Mouse (Mus musculus): Measurements from ENCODE around the gene Ltv1.
A peak's percentile ranks its signal among the peaks of the same experiment; 100 is the strongest.
"Not testable (repeated sequence)": the region's sequence is repeated elsewhere in the genome, so short reads cannot be mapped to it uniquely, and the experiment has no call there.

The Ltv1 gene

DNA sequence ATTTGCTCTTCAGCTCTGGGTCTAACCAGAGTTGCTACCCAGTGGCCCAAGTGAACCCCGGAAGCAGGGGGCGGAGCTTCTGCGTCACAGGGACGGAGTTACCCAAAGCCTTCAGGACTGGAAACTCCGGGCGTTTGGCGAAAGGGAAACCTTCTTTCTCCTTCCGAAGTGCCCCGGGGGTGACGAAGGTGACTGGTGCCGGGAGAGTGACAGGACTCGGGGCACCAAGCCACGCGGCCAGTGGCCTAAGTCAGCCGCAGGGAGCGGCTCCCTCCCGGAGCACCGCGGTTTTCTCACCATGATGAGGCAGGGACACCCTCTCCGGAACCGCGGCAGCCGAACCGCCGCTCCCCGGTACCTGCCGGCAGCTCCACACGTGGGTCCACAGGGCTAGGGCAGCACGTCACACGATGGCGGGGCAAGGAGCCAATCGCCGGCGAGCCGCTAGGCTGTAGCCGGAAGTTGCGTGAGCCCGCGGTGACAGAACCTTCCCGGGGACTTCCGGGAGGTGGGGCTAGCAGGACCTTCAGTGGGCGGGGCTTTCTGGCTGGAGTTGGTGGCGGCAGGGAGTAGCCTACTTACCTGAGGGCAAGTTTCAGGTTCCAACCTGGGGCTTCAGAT, at the start of gene Ltv1:
Ltv1 (minus strand) TSS at position 438 of the 621 bp plus-strand sequence.
- peak; percentile 95 for DNase-seq

DNA sequence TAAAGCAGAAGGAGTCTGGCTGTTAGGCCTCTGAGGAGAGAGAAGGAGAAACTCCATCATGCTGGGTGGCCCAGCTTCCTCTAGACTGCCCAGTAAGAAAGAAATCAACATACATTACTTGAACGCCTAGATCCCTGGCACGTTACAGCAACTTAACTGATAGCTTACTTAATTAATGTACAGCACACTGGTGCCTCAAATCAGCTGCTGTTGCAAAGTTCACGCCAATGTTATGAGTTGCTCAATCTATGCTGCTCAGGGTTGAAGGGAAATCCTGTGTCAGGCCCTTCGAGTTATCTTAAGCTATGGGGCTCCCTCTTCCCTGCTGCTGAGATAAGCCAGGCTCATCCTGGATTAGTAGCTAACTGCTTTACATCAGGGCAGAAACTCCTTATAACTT, 47.5 kb upstream of the Ltv1 start:
- DNase-seq, result peak; percentile 45

DNA sequence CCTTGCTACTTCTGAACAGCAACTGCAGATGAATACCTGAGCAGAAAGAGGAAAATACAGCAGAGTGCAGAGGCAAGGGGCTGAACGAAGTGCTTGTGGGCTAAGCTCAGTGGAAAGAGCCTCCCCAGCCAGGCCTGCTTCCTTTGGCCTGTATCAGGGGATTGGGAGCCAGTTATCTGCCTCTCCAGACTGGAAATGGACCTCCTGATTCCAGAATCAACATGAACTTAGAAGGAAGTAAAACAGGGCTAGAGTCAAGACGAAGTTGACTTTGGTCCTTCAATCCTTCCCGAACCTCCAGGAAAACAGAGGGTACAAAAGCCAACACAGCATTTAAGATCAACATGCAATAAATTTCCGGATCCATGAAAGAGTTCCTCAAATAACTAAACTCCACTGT, 45.2 kb upstream of the Ltv1 start:
- no peak for DNase-seq

DNA sequence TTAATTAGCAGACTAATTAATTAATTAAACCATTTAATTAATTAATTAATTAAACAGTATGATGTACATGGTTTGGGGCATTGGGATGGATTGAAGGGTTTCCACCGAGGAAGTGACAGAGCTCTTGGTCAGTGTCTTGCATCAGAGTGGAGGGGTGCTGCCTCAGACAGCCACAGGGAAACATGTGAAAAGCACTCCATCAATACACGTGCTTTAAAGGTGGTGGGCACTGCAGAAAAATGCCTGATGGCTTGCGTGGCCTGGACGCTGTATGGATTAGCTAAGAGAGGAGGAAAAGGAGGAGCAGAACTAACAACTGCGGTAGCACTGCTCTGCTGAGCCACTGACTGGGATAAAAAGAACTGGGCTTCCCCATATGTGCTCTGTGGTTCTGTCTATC, 43.9 kb upstream of the Ltv1 start:
- DNase-seq, result no peak

DNA sequence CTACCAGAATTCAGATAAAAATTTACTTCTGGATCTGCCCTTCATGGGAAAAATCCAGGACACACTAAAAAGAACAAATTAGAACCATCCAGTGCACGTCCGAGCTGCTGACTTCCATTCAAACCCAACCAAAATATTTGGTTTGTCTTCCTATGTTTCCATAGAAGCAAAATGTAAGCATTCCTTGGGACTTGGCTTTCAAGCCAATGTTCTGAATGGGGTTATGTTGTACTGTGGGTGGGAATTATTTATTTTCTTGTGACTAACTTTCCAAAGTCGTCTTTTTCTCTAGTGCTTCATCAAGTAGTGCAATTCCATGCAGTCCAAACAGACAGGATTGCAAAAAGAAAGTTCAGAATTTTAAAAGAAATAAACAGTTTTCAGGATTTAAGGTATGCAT, 41.5 kb upstream of the Ltv1 start:
- DNase-seq, result no peak

DNA sequence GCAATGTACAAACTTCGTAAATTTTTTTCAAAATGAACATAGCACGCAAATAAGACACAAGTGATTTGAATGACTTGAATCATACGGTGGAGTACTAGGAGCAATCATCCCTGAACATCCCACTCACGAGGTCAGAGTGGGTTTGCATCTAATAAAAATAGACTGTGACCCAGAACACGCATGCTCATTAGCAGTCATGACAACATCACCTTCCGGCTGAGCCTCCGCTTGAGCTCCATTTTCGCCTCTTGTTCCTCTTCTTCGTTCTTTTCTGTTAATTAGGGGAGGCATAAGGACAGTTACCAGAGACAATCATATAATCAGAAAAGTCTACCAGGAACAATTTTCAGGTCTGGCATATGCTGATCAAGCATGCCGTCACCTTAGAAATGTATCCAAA, 41.0 kb upstream of the Ltv1 start:
- DNase-seq, result peak; percentile 63

DNA sequence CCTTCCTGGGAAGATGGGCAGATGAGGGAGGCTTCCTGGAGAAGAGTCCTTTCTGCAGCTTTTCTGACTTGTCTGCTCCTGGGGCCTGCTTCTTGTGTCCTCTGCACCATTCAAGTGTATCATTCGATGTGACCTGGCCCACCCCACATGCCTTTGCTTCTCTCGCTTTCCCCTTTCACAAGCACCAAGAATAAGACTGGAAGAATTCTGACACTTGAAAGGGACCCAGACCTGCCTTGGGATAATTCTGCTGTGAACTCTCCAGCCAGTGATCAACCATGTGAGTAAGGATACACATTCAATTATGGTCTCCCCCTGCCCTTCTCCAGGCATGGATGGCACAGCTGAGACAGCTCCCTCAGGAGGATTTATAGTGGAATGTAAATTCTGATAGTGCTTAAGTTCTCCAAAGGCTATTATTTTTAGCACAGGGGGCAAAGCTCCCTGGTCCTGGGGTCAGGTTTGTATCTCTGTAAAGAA, 40.2 kb upstream of the Ltv1 start:
- DNase-seq, result no peak

DNA sequence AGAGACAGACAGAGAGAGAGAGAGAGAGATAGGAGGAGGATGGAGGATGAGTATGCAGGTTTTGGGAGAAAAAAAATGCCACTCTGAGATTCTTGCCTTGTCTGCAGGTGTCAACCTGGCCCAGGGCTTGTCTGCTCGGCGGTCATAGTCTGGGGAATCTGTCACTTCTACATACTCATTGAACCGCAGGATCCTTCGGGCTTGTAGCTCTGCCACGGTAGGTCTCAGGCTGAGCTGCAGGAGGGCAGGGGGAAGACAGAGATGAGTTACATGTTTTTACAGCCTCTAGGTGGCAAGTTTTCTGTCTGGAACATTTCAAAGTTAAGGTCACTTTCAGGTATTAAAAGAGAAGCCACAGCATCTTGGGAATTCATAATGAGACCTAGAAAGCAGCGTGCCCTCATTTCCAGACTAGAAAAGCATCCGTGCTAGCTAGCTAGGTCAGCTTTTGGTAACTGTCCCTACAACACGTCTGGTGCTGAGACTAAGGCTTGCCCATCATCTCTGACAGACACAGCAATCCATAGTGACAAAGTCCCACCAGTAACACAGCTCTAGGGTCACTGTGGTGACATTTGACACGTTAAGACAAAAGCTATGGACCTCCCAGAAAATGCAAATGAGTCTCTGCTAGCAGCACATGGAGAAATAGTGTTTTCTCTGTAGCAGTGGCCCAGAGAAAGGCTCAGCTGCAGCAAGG, 39.6 kb upstream of the Ltv1 start:
- peak; percentile 69 for DNase-seq

DNA sequence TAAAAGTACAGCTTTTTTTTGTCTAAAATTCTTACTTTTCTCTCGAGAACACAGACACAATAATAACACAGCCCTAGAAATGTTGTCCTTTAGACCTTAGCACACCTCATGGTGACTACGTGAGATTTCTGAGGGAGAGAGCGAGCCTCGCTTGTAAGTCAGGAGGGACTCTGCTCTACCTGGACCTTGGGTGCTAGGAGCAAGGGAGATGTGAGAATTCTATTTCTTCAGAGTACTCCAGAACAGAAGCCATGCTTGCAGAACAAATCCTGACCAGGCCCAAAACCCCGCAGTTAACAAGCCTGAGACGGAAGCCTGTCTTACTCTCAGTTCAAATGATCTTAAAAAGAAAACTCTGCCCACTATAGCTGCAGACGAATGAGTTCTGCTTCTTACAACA, 37.7 kb upstream of the Ltv1 start:
- no peak for DNase-seq

DNA sequence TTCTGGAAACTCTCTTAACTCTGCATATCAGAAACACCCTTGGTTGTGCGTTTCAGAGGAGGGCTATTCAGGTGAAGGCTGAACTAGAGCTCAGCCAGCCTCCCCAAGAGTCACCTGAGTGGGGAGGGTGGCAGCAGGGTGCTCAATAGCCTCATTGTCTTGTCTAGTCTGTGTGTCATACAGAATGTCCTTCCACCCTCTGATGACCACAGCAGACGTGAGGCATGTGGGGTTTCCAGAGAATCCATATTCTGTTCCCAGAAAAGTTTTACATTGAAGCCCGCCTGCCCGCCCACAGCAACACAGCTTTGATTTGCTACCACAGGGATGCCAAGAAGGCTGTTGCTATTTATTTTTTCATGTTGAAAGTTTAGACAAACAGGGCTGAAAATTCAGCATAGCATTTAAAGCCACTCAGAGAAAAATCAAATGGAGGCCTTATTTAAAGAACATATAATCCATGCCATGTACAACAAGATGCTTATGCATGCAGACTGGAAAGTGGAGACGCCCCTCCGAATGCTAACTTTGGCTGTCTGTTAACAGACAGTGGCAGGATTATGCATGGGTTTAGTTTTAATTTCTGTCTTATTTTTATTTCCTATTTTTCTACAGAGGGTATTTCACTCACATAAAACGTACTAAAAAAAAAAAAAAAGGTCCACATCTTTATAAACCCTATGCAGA, 32.6 kb upstream of the Ltv1 start:
- DNase-seq, result no peak

DNA sequence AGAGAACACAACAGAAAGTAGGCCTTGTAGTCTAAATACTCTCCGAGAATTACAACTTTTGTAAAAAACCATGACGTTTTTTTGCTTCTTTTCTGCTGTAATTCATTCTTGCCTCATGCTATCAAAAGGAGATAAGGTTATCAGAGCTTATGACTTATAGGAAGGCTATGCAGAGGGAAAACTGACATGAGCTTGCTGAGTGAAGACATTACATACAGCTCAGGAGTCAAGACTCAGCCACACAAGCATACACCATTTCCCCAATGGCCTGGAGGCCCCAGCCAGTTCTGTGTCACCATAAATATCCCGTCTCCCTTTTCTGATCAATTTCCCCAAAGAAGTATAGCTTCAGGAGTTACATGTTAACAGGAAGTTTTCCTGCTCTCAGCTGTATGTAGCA, 29.2 kb upstream of the Ltv1 start:
- no peak for DNase-seq

DNA sequence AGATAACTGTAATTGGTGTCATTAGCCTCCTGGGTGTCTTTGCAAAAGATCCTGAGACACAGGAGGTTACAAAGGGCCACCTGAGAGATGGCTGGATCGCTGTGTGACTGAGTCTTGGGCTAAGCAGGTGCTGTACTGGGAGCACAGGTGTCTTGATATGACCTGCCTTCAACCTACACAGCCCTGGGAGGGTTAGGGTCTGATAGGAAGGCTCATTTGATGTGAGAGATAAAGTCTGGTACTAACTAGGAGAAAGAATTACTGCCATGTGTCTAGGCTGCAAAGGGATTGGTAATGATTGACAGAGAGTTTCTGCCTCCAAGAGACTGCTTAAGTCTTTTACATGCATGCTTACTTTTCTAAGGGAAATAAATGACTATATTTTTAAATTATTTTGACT, 27.1 kb upstream of the Ltv1 start:
- no peak for DNase-seq

DNA sequence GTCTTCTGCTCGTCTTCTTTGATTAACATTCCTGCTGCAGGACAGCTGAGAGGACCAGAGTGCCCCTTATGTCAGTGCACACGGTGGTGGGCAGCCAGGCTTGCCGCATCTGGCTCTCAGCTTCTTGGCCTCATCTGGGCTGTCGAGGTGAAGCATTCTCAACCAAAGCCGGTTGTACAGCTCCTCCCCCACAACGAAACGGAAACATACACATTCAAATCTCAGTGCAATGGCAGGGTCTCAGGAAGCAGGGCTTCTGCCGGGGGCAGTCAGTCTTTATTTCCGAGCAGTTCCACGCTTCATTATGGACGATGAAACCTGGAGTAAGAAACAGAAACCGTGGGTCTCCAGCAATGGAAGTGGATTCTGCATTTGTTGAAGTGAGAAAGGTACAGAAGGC, 21.0 kb upstream of the Ltv1 start:
- DNase-seq, result no peak

DNA sequence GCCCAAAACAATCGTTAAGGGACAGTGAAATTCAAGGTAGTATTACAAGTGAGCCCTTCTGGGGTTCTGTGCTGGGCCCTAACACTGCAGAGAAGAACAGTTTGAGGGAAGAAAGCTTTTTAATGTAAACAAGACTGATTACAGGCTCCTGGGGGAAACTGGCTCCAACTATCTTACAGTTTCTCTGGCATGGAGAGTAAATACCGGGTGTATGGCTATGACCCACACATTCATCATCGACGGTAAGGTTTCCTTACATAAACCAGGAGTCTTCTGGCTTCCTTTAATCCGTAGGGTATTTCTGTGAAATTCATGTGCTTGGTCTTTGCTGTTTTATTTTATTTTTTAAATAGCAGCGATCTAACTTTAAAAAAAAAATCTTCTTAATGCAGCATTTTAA, 19.9 kb upstream of the Ltv1 start:
- no peak for DNase-seq

DNA sequence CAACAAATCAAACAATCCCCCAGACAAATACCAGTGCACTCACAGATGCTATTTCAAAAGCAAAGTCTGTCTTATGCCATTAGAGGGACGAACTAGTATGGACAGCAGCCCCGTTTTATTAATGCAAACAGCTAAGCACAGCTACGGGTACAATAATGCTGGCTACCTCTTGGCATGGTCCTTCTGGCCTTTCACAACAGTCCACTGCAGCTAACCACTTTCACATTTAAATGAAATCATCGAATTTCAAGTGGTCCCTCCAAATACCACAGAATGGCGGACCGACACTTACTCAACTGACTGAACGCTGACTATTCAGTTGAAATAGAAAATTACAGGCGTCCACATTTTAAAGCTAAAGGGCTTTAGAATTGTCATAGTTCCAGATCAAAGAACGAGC, 19.4 kb upstream of the Ltv1 start:
- no peak for DNase-seq

DNA sequence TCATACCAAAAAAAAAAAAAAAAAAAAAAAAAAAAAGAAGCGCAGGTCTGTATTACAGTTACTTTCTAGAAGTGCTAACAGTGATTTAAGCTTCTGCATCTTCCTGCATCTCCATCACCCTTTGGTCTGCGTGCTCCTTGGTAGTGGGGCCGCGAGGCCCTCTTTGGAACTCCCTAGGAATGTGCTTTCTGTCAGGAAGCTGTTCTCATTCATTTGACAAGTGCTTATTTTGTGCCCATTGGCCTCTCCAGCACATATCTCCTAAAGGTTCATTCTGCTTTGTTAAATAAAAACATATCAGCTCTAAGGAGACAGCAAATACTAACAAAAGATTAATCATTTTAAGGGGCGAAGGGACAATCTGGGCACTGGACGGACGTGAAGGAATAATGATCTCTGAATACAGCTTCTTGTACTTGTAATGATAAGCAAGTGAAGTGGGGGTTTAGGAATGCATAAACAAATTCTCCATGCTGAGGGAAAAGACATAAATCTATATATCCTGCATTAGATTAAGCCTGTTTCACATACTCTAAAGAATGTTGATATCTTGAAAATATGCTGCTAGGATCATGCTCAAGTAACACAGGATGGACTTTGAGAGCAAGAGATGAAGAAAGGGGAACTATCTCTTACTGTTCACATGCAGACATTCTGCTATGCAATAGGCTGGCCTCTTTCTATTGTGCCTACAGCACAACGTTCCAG, 17.1 kb upstream of the Ltv1 start:
- no peak for DNase-seq

DNA sequence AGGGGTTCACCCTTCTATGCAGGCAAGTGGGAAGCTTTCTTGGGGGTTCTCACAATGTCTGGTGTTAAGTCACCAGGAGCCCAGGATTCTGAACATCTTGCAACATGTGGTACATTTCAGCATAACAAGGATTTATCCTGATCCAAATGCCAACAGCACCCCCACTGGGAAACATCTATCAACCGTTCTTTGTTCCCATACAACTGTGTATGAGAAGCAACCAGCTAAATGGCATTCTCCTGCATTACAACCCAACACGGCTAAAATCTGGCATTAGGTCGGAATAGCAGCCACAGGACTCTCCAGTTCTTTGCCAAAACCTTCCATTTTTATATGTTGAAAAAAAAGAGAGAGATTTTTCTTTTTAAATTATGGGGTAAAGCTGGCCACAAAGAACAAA, 16.5 kb upstream of the Ltv1 start:
- DNase-seq, result no peak

DNA sequence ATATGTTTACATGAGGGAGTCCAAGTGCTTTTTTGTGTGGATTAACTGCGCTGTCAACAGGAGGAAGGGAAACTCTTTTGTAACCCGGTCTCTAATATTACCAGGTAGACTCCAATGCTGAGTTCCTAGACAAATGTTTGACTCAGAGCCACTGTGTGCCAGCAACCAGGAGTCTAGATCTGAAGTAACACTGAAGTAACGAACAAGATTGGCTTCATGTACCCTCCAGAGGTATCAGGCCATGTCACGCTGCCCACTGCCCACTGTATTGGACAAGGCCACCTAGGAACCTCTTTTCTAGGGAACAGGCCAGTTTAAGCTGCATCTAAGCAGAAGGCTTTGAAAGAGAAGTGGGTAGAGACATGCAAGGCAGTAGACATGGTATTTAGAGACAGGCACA, 16.1 kb upstream of the Ltv1 start:
- no peak for DNase-seq

DNA sequence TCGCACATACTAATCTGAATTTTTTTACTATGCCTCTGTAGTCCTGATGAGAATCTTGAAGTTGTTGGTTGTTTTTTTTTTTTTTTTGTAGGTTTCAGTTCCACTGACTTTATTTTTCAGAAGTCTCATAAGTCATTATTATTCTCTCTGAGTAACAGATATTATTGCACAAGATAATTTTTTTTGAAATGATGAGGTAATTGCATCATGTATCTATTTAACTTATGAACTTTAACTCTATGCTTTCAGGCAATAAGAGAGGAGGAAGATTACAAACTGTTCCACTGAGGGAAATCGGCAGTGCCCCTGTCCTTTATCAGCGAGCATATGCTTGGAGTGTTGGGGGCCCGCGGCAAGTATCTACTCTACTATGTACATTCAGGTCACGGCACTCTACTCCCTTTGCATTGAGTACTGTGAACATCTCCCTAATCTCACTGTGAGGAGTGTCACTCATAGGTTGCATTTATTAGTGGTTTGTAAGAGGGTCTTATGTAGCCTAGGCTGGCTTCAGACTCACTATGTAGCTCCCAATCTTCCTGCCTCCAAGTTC, 8.8 kb upstream of the Ltv1 start:
- DNase-seq, result no peak

DNA sequence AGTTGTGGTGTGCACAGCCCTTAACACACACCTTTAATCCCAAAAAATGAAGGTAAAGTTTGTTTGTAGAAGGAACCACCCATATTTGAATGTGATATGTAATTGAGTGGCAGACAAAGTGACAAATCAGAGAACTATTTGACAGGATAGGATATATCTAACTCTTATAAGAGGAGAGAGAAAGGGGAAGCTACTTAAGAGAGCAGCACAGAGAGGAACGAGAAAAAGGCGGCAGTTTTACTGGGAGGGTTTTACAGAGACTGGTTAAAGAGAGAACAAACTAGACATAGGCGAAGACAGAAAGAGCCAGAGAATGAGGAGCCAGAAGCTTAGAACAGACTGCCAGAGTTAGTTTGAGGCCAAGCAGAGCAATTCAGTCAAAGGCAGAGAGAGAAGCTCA, 7.9 kb upstream of the Ltv1 start:
- no peak for DNase-seq

DNA sequence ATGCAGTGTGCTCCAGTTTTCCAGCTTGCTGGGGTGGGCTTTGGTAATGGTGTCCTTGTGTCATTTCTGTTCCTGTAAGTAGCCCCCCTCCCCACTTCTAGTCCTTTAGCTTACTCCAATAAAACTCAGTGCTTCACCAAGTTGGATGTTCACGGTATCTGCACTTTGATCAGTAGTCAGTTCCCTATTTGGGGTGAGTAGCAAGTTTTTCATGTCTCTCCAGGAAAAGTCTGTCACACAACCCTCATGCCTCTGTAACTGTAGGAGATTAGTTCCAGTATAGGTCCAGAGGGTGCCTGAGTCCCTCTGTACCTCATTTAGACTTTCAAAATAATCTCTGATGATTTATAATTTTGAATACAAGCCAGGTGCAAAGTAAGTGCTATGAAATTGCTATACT, 6.3 kb upstream of the Ltv1 start:
- no peak for DNase-seq

DNA sequence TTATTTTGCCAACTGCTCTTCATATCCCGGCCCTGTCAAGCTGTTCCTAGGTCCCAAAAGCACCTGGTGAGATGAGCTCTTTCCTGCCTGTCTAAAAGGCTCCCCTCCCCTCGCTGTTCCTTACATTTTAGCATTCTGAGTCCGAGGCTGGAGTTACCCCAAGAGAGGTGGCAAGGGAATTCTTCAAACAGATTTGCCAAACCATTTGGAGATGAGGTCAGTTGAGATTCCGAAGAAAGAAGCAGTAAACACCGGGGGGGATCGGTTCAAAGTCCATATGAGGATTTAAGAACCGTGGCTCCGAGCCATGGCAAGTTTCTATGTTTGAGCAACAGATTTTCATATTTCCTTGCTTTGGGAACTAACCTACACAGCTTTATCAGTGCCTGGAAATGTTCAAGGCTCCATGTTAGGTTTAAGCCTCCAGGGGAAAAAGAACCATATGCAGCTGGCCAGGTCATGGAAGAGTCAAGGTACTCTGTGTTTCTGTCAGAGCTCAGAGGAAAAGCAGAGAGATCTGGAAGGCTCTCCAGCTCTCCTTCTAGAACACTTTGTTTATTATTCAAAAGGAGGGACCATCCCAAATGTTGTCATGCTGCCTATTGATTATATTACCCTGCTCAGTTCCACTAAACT, 4.0 kb upstream of the Ltv1 start:
- DNase-seq, result no peak

DNA sequence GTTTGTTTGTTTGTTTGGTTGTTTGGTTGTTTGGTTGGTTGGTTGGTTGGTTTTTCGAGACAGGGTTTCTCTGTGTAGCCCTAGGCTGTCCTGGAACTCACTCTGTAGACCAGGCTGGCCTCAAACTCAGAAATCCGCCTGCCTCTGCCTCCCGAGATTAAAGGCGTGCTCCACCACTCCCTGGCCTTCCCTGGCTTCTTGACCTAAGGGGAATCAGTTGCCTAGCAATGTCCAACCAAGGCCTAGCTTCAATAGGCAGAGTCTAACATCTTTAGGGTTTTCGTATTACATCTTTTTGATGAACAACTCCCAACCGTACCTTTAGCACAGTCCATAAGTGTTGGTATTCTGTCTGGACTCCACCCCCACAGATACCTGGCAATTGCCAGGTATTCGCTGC, 528 bp upstream of the Ltv1 start:
- not testable (repeated sequence) for DNase-seq
